Mouse (Mus musculus) cortical plate, adult 2 months (tissue): ENCODE data around the gene Mup6. TPM values are rescaled to one million over a fixed set of nuclear protein-coding genes. Genes with fewer than 3 reads are reported as not detected.
"Not testable (repeated sequence)": the region's sequence is repeated elsewhere in the genome, so short reads cannot be mapped to it uniquely, and the experiment has no call there.

Experiments used
- H3K27ac ChIP-seq: fragments of 200-500 bp; 2 replicates; pipeline ENCODE4 v1.5.1; 2012; ENCODE audit warnings: low read length, control low read depth, inconsistent platforms; ENCODE audit not compliant: insufficient read depth
- H3K4me1 ChIP-seq: fragments of 200-500 bp; 2 replicates; pipeline ENCODE4 v1.6.1; 2011; ENCODE audit warnings: low read length; ENCODE audit not compliant: control insufficient read depth, insufficient read depth
- H3K4me3 ChIP-seq: fragments of 200-500 bp; 2 replicates; pipeline ENCODE4 v1.5.1; 2011; ENCODE audit warnings: mild to moderate bottlenecking, low read length, control low read depth; ENCODE audit not compliant: insufficient read depth
- CTCF ChIP-seq: fragments of 200-500 bp; IDR thresholded peaks from 2 replicates; pipeline ENCODE4 v1.5.1; 2011; ENCODE audit warnings: mild to moderate bottlenecking, control low read depth, low read length; ENCODE audit not compliant: insufficient read depth; ENCODE audit errors: extremely low read depth
- POLR2A ChIP-seq: fragments of 200-500 bp; IDR thresholded peaks from 2 replicates; pipeline ENCODE4 v1.6.1; 2011; ENCODE audit warnings: mild to moderate bottlenecking, low read length, control low read depth; ENCODE audit not compliant: insufficient read depth; ENCODE audit errors: extremely low read depth
- polyA plus RNA-seq: library from polyadenylated mRNA; depleted of rRNA; stranded (reverse); fragments of >200 nt; gene quantifications from 2 replicates; pipeline ENCODE4 v1.2.3, GENCODE M21; 2012; rRNA removed

The Mup6 gene
- not detected in 2 replicates for polyA plus RNA-seq

GRCm38 (mm10) chr4:59963405-59964344 is at the start of gene Mup6:
Gene Mup6, plus strand, starts transcription at chr4:59964294.
- Histone ChIP-seq H3K27ac (no peak within 1 kb of the TSS), H3K4me1 (no peaks in the 10 kb centered on the region), H3K4me3 (no peak within 1 kb of the TSS)
- TF ChIP-seq CTCF (no peak), POLR2A (no peak)

- Histone ChIP-seq H3K4me3 (no peak within 1 kb of the TSS), H3K4me1 (no peaks in the 10 kb centered on the region), H3K27ac (no peak within 1 kb of the TSS)
- TF ChIP-seq POLR2A (no peak), CTCF (no peak)
Measured at GRCm38 (mm10) chr4:59914608-59915403, 49.3 kb upstream of the Mup6 start, which contains the start of gene Slc46a2. Gene Slc46a2, minus strand, starts transcription at chr4:59915056.

- Histone ChIP-seq H3K4me1 (no peaks in the 10 kb centered on the region), H3K4me3 (no peak overlapping the region), H3K27ac (no peak overlapping the region)
- TF ChIP-seq POLR2A (no peak), CTCF (no peak)
Measured at GRCm38 (mm10) chr4:59917966-59918365, 46.1 kb upstream of the Mup6 start.

GRCm38 (mm10) chr4:59925082-59925481 is 39.0 kb upstream of the Mup6 start:
- Histone ChIP-seq H3K27ac (no peak overlapping the region), H3K4me3 (no peak overlapping the region), H3K4me1 (no peaks in the 10 kb centered on the region)
- TF ChIP-seq POLR2A = no peak
- no peak for TF ChIP-seq CTCF

GRCm38 (mm10) chr4:59927666-59928065 is 36.4 kb upstream of the Mup6 start:
- no peak for TF ChIP-seq CTCF
- H3K4me1 ChIP-seq = no peaks in the 10 kb centered on the region

GRCm38 (mm10) chr4:59928347-59928746 is 35.7 kb upstream of the Mup6 start:
- H3K4me3 ChIP-seq = no peak overlapping the region
- H3K27ac ChIP-seq = no peak overlapping the region
- H3K4me1 ChIP-seq = no peaks in the 10 kb centered on the region
- TF ChIP-seq POLR2A (no peak), CTCF (peak; percentile 71)

More at GRCm38 (mm10) chr4:59927666-59928065, 36.4 kb upstream of the Mup6 start:
- H3K27ac ChIP-seq = no peak overlapping the region
- no peak overlapping the region for H3K4me3 ChIP-seq

- Histone ChIP-seq H3K4me3 (no peak overlapping the region), H3K27ac (no peak overlapping the region), H3K4me1 (no peaks in the 10 kb centered on the region)
- TF ChIP-seq POLR2A (no peak), CTCF (peak; percentile 11)
Measured at GRCm38 (mm10) chr4:59932505-59933281, 31.4 kb upstream of the Mup6 start.

GRCm38 (mm10) chr4:59937543-59937942 is 26.6 kb upstream of the Mup6 start:
- TF ChIP-seq CTCF = no peak
- TF ChIP-seq POLR2A = no peak
- Histone ChIP-seq H3K4me1 (no peaks in the 10 kb centered on the region), H3K4me3 (no peak overlapping the region)

GRCm38 (mm10) chr4:59960610-59961009 is 3.5 kb upstream of the Mup6 start, which contains the start of gene Mup4:
Gene Mup4, minus strand, starts transcription at chr4:59960710.
- TF ChIP-seq CTCF = no peak
- TF ChIP-seq POLR2A = no peak
- Histone ChIP-seq H3K27ac (no peak within 1 kb of the TSS), H3K4me1 (no peaks in the 10 kb centered on the region), H3K4me3 (no peak within 1 kb of the TSS)

More at GRCm38 (mm10) chr4:59937543-59937942, 26.6 kb upstream of the Mup6 start:
- H3K27ac ChIP-seq = no peak overlapping the region

- not testable (repeated sequence) for H3K4me1 ChIP-seq, H3K4me3 ChIP-seq, H3K27ac ChIP-seq
Measured at GRCm38 (mm10) chr4:59997894-59998293, 33.8 kb downstream of the Mup6 start.

- H3K27ac ChIP-seq, H3K4me3 ChIP-seq: not testable (repeated sequence)
Measured at GRCm38 (mm10) chr4:60020141-60020540, 56.0 kb downstream of the Mup6 start.

GRCm38 (mm10) chr4:60029334-60030111 is 65.4 kb downstream of the Mup6 start:
- not testable (repeated sequence) for H3K4me1 ChIP-seq, H3K4me3 ChIP-seq, H3K27ac ChIP-seq

More at GRCm38 (mm10) chr4:60020141-60020540, 56.0 kb downstream of the Mup6 start:
- not testable (repeated sequence) for H3K4me1 ChIP-seq
